Mouse (Mus musculus): ENCODE data around the gene Adam1a. TPM values are rescaled to one million over a fixed set of nuclear protein-coding genes. Genes with fewer than 3 reads are reported as not detected.
"Not testable (repeated sequence)": the region's sequence is repeated elsewhere in the genome, so short reads cannot be mapped to it uniquely, and the experiment has no call there.

Gene Adam1a
- polyA plus RNA-seq, 1 experiment from 2014 or later = 2.4 TPM

DNA sequence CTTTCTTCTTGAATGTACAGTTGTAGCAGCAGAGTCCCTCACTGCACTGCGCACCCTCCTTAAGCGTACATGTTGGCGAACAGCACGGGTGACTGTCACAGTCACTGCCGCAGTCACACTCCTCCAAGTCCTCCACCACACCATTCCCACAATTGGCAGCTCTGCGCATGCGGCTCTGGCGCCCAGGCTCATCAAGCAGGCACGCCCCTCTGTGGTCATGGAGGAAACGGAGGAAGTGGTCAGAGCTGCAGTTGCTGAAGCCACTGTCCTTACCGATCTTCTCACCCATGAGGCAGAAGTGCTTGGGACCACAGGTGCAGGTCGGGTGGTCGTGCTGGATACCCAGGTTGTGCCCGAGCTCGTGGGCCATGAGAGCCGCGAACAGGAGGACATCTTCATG is 25.5 kb downstream of the Adam1a start:
- not testable (repeated sequence) for H3K4me2 ChIP-seq (replicated peaks; ENCODE audit: low read depth, low read length); H3K4me1 ChIP-seq (ENCODE audit: control insufficient read depth, insufficient read depth, low read length); H3K9me3 ChIP-seq (ENCODE audit: control insufficient read depth, low read length); H3K9ac ChIP-seq (ENCODE audit: low read depth, low read length); H3K27ac ChIP-seq (ENCODE audit: low read depth, low read length); H3K27me3 ChIP-seq (ENCODE audit: control insufficient read depth, insufficient read depth, low read length); H3K4me3 ChIP-seq (ENCODE audit: low read length); ATAC-seq (ENCODE audit: low FRiP score, low TSS enrichment)
- H3K36me3 ChIP-seq (ENCODE audit: control insufficient read depth, insufficient read depth, low read length) = peaks cover 39% of the 10 kb centered on the region
- 94% methylated on average over 11 of the region's 17 CpGs for WGBS

DNA sequence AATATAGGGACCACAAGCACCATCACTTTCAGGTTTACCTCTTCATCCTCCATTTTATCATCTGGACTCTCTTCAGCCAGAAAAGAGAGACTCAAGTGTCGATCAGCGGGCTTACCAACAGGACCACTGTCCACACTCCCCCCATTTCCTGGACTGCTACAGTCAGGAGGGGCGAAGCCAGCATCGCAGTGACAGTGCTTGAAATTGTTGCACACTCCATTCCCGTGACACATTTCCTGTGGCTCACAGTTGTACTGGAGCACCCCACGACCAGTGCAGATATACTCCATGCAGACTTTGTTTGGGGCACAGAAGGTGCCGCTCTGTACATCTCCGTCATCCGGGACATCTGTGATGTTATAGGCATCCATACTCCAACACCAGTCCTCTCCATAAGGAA is 26.3 kb downstream of the Adam1a start:
- H3K4me3 ChIP-seq (ENCODE audit: low read length) = no peak overlapping the region
- H3K27ac ChIP-seq (ENCODE audit: low read depth, low read length) = no peak overlapping the region
- peaks cover 31% of the 10 kb centered on the region for H3K36me3 ChIP-seq (ENCODE audit: control insufficient read depth, insufficient read depth, low read length)
- H3K4me1 ChIP-seq (ENCODE audit: control insufficient read depth, insufficient read depth, low read length) = no peaks in the 10 kb centered on the region
- H3K27me3 ChIP-seq (ENCODE audit: control insufficient read depth, insufficient read depth, low read length) = no peaks in the 10 kb centered on the region
- H3K4me2 ChIP-seq (replicated peaks; ENCODE audit: low read depth, low read length) = no peak overlapping the region
- no peaks in the 10 kb centered on the region for H3K9me3 ChIP-seq (ENCODE audit: control insufficient read depth, low read length)
- 90% methylated on average over 9 of the region's 9 CpGs for whole genome bisulfite sequencing
- H3K9ac ChIP-seq (ENCODE audit: low read depth, low read length) = no peak overlapping the region
- no peak for ATAC-seq (ENCODE audit: low FRiP score, low TSS enrichment)

DNA sequence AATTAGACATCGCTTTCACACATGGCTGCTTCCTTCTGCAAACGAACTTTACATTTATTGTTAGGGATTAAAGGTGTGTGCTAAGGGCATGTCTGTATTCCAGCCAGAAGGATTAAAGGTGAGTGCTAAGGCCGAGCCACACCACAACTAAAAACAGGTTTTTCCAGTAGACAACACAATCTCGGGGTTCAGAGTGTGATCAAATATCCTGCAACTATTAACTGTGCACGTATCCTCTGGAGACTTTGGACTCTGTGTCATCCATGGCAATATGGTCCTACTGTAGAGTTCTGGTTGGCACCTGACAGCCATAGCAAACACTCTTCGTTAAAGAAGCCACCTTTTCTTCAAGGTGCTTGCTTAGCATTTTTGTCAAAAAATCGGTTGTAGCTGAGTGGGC is 35.3 kb downstream of the Adam1a start:
- Histone ChIP-seq H3K9me3 (ENCODE audit: control insufficient read depth, low read length) (no peaks in the 10 kb centered on the region), H3K4me1 (ENCODE audit: control insufficient read depth, insufficient read depth, low read length) (no peaks in the 10 kb centered on the region), H3K27me3 (ENCODE audit: control insufficient read depth, insufficient read depth, low read length) (no peaks in the 10 kb centered on the region), H3K36me3 (ENCODE audit: control insufficient read depth, insufficient read depth, low read length) (no peaks in the 10 kb centered on the region), H3K9ac (ENCODE audit: low read depth, low read length) (no peak overlapping the region), H3K27ac (ENCODE audit: low read depth, low read length) (no peak overlapping the region), H3K4me3 (ENCODE audit: low read length) (no peak overlapping the region), H3K4me2 (replicated peaks; ENCODE audit: low read depth, low read length) (no peak overlapping the region)
- no peak for ATAC-seq (ENCODE audit: low FRiP score, low TSS enrichment)
- 82% methylated on average over 7 of the region's 7 CpGs for WGBS

DNA sequence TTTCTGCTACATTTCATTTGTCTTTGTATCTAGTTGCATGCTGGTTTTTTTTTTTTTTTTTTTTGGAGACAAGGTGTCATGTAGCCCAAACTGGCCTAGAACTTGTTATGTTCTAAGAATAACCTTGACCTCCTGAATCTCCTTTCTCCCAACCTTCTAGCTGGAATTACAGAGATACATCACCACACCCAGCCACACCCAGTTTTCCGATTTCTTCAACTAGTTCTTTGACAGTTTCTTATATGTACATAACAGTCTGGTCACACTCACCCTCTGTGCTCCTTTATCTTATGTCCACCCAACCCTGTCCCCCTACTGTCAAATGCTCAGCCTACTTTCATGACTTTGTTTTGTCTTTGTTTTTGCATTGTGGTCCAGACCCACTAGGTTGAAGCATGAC is 38.4 kb downstream of the Adam1a start:
- no peak overlapping the region for H3K27ac ChIP-seq (ENCODE audit: low read depth, low read length)
- H3K4me1 ChIP-seq (ENCODE audit: control insufficient read depth, insufficient read depth, low read length) = no peaks in the 10 kb centered on the region
- no peak overlapping the region for H3K9ac ChIP-seq (ENCODE audit: low read depth, low read length)
- no peak overlapping the region for H3K4me3 ChIP-seq (ENCODE audit: low read length)
- no peaks in the 10 kb centered on the region for H3K27me3 ChIP-seq (ENCODE audit: control insufficient read depth, insufficient read depth, low read length)
- ATAC-seq (ENCODE audit: low FRiP score, low TSS enrichment) = no peak
- H3K4me2 ChIP-seq (replicated peaks; ENCODE audit: low read depth, low read length) = no peak overlapping the region
- no peaks in the 10 kb centered on the region for H3K36me3 ChIP-seq (ENCODE audit: control insufficient read depth, insufficient read depth, low read length)
- H3K9me3 ChIP-seq (ENCODE audit: control insufficient read depth, low read length) = no peaks in the 10 kb centered on the region
- 88% methylated on average over 1 of the region's 1 CpGs for WGBS

DNA sequence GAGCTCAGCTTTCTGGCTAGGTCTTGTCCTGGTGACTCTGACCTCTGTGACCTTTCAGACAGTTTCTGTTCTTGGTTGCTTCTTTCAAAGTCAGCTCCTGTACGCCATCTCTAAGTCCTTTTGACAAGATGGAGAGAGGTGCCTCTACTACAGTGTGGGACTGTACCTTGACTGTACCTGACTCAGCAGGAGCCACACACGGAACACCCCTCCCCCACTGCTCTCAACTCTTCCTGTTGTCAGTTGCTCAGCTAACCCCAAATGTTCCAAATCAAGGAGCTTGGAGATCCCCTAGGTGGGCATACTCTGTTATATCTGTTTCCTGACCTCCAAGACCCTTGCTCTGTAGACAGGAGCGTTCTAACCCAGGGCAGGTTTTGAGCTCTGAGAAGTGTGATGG is 42.1 kb downstream of the Adam1a start, which contains the start of gene Adam1b:
Gene Adam1b, minus strand, starts transcription at position 205 of the 400 bp plus-strand sequence.
- H3K27ac ChIP-seq (ENCODE audit: low read depth, low read length) = no peak within 1 kb of the TSS
- H3K4me2 ChIP-seq (replicated peaks; ENCODE audit: low read depth, low read length) = no peak within 1 kb of the TSS
- no peak within 1 kb of the TSS for H3K9ac ChIP-seq (ENCODE audit: low read depth, low read length)
- H3K4me3 ChIP-seq (ENCODE audit: low read length) = no peak within 1 kb of the TSS
- no peak for ATAC-seq (ENCODE audit: low FRiP score, low TSS enrichment)
- WGBS = 81% methylated on average over 3 of the region's 3 CpGs
- no peaks in the 10 kb centered on the region for H3K9me3 ChIP-seq (ENCODE audit: control insufficient read depth, low read length)
- no peaks in the 10 kb centered on the region for H3K4me1 ChIP-seq (ENCODE audit: control insufficient read depth, insufficient read depth, low read length)
- H3K36me3 ChIP-seq (ENCODE audit: control insufficient read depth, insufficient read depth, low read length) = no peaks in the 10 kb centered on the region
- H3K27me3 ChIP-seq (ENCODE audit: control insufficient read depth, insufficient read depth, low read length) = no peaks in the 10 kb centered on the region

DNA sequence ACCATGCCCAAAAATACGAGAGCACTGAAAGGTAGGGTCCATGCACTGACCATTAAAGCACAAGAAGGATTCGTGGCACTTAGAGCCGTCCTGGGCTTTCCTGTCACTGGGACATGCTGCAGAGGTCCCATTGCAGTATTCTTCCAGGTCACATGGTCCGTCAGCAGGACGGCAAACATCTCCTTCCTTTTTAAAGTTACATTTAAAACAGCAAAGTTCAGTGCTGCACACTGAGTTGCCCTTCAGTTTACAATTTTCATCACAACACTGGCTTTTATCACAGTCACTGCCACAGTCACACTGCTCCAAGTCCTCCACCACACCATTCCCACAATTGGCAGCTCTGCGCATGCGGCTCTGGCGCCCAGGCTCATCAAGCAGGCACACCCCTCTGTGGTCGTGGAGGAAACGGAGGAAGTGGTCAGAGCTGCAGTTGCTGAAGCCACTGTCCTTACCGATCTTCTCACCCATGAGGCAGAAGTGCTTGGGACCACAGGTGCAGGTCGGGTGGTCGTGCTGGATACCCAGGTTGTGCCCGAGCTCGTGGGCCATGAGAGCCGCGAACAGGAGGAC is 43.8 kb downstream of the Adam1a start:
- H3K4me2 ChIP-seq (replicated peaks; ENCODE audit: low read depth, low read length); H3K9ac ChIP-seq (ENCODE audit: low read depth, low read length); ATAC-seq (ENCODE audit: low FRiP score, low TSS enrichment); H3K27ac ChIP-seq (ENCODE audit: low read depth, low read length); H3K27me3 ChIP-seq (ENCODE audit: control insufficient read depth, insufficient read depth, low read length); H3K4me1 ChIP-seq (ENCODE audit: control insufficient read depth, insufficient read depth, low read length); H3K4me3 ChIP-seq (ENCODE audit: low read length); H3K36me3 ChIP-seq (ENCODE audit: control insufficient read depth, insufficient read depth, low read length); H3K9me3 ChIP-seq (ENCODE audit: control insufficient read depth, low read length): not testable (repeated sequence)
- 73% methylated on average over 10 of the region's 17 CpGs for WGBS

DNA sequence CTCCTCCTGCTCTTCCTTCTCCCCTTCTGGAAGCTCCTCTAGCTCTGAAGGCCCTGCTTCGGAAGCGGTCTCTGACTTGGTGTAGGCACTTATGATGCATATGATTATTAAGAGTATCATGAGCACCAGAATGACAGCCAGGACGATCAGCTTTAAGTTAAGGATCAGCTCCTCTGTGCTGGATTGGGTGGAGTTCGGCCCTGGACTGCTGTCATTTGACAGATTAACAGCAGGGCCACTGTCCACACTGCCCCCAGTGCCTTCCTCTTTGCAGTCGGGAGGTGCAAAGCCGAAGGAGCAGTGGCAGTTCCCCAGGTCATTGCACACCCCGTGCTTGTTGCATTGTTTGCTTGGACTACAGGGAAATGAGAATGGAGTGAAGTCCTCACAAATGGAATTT is 44.6 kb downstream of the Adam1a start:
- no peak for ATAC-seq (ENCODE audit: low FRiP score, low TSS enrichment)
- H3K27ac ChIP-seq (ENCODE audit: low read depth, low read length) = no peak overlapping the region
- no peaks in the 10 kb centered on the region for H3K4me1 ChIP-seq (ENCODE audit: control insufficient read depth, insufficient read depth, low read length)
- WGBS = 58% methylated on average over 7 of the region's 7 CpGs
- no peak overlapping the region for H3K4me2 ChIP-seq (replicated peaks; ENCODE audit: low read depth, low read length)
- no peak overlapping the region for H3K9ac ChIP-seq (ENCODE audit: low read depth, low read length)
- H3K9me3 ChIP-seq (ENCODE audit: control insufficient read depth, low read length) = no peaks in the 10 kb centered on the region
- H3K4me3 ChIP-seq (ENCODE audit: low read length) = no peak overlapping the region
- no peaks in the 10 kb centered on the region for H3K36me3 ChIP-seq (ENCODE audit: control insufficient read depth, insufficient read depth, low read length)
- H3K27me3 ChIP-seq (ENCODE audit: control insufficient read depth, insufficient read depth, low read length) = no peaks in the 10 kb centered on the region

DNA sequence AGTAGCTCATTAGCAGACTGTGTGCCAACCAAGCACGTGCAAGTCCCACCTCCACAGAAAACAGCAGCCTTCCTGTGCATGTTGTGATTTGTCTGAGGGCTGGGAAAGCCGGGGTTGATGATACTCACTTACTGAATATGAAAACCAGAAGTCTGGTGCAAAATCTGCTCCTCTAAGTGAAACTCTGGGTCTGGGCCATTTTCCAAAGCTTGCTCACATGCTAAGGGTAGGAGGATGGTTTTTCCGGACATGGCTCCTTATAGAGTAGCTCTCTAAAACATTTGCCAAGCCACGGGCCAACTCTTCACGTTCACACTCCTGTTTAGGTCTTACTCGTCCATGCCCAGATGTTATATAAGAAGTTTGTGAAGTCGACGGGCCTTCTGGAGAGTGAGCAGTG is 52.0 kb downstream of the Adam1a start:
- WGBS = 79% methylated on average over 8 of the region's 8 CpGs
- ATAC-seq (ENCODE audit: low FRiP score, low TSS enrichment) = no peak
- no peak overlapping the region for H3K9ac ChIP-seq (ENCODE audit: low read depth, low read length)
- H3K9me3 ChIP-seq (ENCODE audit: control insufficient read depth, low read length) = no peaks in the 10 kb centered on the region
- no peaks in the 10 kb centered on the region for H3K36me3 ChIP-seq (ENCODE audit: control insufficient read depth, insufficient read depth, low read length)
- no peak overlapping the region for H3K27ac ChIP-seq (ENCODE audit: low read depth, low read length)
- no peak overlapping the region for H3K4me2 ChIP-seq (replicated peaks; ENCODE audit: low read depth, low read length)
- no peak overlapping the region for H3K4me3 ChIP-seq (ENCODE audit: low read length)
- H3K27me3 ChIP-seq (ENCODE audit: control insufficient read depth, insufficient read depth, low read length) = no peaks in the 10 kb centered on the region
- no peaks in the 10 kb centered on the region for H3K4me1 ChIP-seq (ENCODE audit: control insufficient read depth, insufficient read depth, low read length)

DNA sequence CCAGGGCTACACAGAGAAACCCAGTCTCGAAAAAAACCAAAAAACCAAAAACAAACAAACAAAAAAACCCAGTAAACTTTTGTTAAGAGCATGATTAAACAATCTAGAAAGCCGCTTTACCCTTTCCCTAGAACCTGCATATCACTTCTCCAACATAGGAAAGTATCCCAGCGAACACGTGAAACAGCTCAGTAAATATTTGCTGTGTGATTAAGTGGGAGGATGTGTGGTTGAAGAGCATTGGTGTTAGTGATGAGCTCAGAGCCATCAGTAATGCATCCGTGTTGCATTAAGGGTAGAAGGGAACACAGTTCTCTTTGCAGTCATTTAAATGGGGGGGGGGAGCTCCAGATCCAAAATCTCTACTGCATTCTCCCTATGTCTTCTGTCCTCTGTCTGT is 60.5 kb downstream of the Adam1a start:
- Histone ChIP-seq H3K27me3 (ENCODE audit: control insufficient read depth, insufficient read depth, low read length) (no peaks in the 10 kb centered on the region), H3K4me3 (ENCODE audit: low read length) (no peak overlapping the region), H3K9me3 (ENCODE audit: control insufficient read depth, low read length) (no peaks in the 10 kb centered on the region), H3K4me2 (replicated peaks; ENCODE audit: low read depth, low read length) (no peak overlapping the region), H3K9ac (ENCODE audit: low read depth, low read length) (no peak overlapping the region), H3K27ac (ENCODE audit: low read depth, low read length) (no peak overlapping the region), H3K4me1 (ENCODE audit: control insufficient read depth, insufficient read depth, low read length) (no peaks in the 10 kb centered on the region), H3K36me3 (ENCODE audit: control insufficient read depth, insufficient read depth, low read length) (no peaks in the 10 kb centered on the region)
- 84% methylated on average over 5 of the region's 5 CpGs for WGBS
- ATAC-seq (ENCODE audit: low FRiP score, low TSS enrichment) = no peak

All from kidney, embryonic 14.5 days (tissue).